ENCODE assay signal across 36 mouse cellular contexts in the genomic region with DNA sequence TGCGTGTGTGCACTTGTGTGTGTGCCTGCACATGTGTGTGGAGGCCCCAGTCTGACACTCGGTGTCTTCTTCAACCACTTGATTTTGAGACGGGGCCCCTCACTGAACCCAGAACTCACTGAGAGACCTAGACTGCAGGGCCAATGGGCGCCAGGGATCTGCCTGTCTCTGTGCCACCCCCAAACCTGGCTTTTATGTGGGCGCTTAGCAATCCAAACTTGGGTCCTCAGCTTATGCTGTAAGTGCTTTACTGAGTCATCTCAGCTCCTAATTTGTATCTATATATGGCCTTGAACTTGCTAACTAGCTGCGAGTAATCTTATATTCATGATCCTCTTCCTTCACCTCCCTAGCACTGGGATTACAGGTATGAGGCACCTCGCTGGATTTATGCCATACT. TPM values are rescaled to one million over a fixed set of nuclear protein-coding genes. Genes with fewer than 3 reads are reported as not detected.
DNase-seq lines count a peak whose midpoint lies in the region; ATAC-seq and TF ChIP-seq lines count a peak whose summit lies in the region.
"Had no signal": no experiment of that assay in that cellular context is flagged by ENCODE, and none has a peak within 500 bp of the region (broad histone marks: within the 10 kb centered on the region; RNA-seq: fewer than 3 reads in every experiment).

No protein-coding gene starts in this region.

- no peak overlapping the region for H3K4me3 ChIP-seq in left cerebral cortex, adult 2 months
- H3K4me3 ChIP-seq in MEL (ENCODE audit: control insufficient read depth in 1 of 2, insufficient read depth in 1 of 2, low read depth in 2 of 2, low read length in 2 of 2), result no peak overlapping the region
- H3K4me3 ChIP-seq: forebrain, embryonic 13.5 days; heart, embryonic 10.5 days; hindbrain, embryonic 12.5 days; intestine, embryonic 15.5 days; limb, embryonic 13.5 days; lung, embryonic 15.5 days; midbrain, embryonic 10.5 days; midbrain, embryonic 15.5 days; neural tube, embryonic 15.5 days had no signal

- H3K9me3 ChIP-seq in MEL (replicated peaks; ENCODE audit: insufficient read depth, low read length), result no peaks in the 10 kb centered on the region
- H3K9me3 ChIP-seq: forebrain, embryonic 13.5 days; G1E; heart, embryonic 10.5 days; hindbrain, embryonic 12.5 days; intestine, embryonic 15.5 days; limb, embryonic 13.5 days; lung, embryonic 15.5 days; midbrain, embryonic 10.5 days; midbrain, embryonic 15.5 days; neural tube, embryonic 15.5 days had no signal

- ATAC-seq in frontal cortex, adult (ENCODE audit: low TSS enrichment), result peak; percentile 82
- ATAC-seq: forebrain, embryonic 13.5 days; hindbrain, postnatal 0 days; intestine, embryonic 15.5 days; midbrain, embryonic 15.5 days; Patski had no signal

- TF ChIP-seq POLR2A in MEL (IDR thresholded peaks at IDR 0.05; ENCODE audit: control insufficient read depth in 1 of 2, insufficient read depth in 1 of 2, low read depth in 1 of 2, low read length in 2 of 2, poor library complexity in 1 of 2), result no peak

- H3K27ac ChIP-seq in left cerebral cortex, adult 2 months, result peak overlapping the region; percentile 70
- H3K27ac ChIP-seq in MEL (ENCODE audit: control insufficient read depth, low read depth, low read length), result no peak overlapping the region
- H3K27ac ChIP-seq: forebrain, embryonic 13.5 days; heart, embryonic 10.5 days; hindbrain, embryonic 12.5 days; hindbrain, postnatal 0 days; intestine, embryonic 15.5 days; limb, embryonic 13.5 days; lung, embryonic 15.5 days; midbrain, embryonic 10.5 days; midbrain, embryonic 15.5 days; neural tube, embryonic 15.5 days had no signal

- no peak overlapping the region for H3K9ac ChIP-seq in MEL (ENCODE audit: control insufficient read depth, low read depth, low read length, poor library complexity, severe bottlenecking)
- H3K9ac ChIP-seq: forebrain, embryonic 13.5 days; hindbrain, embryonic 12.5 days; intestine, embryonic 15.5 days; limb, embryonic 13.5 days; lung, embryonic 15.5 days; midbrain, embryonic 15.5 days; neural tube, embryonic 15.5 days had no signal

- no peak for TF ChIP-seq EP300 in MEL (IDR thresholded peaks at IDR 0.05; ENCODE audit: low read depth in 1 of 2, low read length in 2 of 2)

- intact Hi-C loops in left cerebral cortex, adult 2 months (cut with DNase I), result no loop called here
- intact Hi-C loops in left cerebral cortex, postnatal 36 days (cut with DNase I), result loop anchor here (2.0 kb wide), 1 partner anchor 34 kb away; no protein-coding TSS in a partner anchor

- H3K79me2 ChIP-seq in MEL (ENCODE audit: control insufficient read depth, insufficient read depth, low read length, poor library complexity), result no peaks in the 10 kb centered on the region

- no peak for DNase-seq in frontal cortex, postnatal 14 days (ENCODE audit: low spot score in 2 of 2)
- peak; percentile 51 to 63 for DNase-seq in left cerebral cortex, adult 2 months (ENCODE audit: extremely low spot score in 1 of 2, low spot score in 2 of 2)
- no peak for DNase-seq in left cerebral cortex, adult 11 months (ENCODE audit: low spot score)
- DNase-seq in MEL (ENCODE audit: low read depth, low spot score), result peak; percentile 36
- peak; percentile 55 to 63 for DNase-seq in left cerebral cortex, postnatal 36 days (ENCODE audit: low spot score in 2 of 2)
- DNase-seq in ovary, postnatal 14 days (ENCODE audit: low spot score), result no peak
- no peak for DNase-seq in thymus, adult 18-20 months
- DNase-seq: adrenal gland, postnatal 14 days; cerebellum, adult 18-20 months; cerebellum, postnatal 25 days; gastrocnemius, postnatal 14 days; heart, postnatal 36 days; kidney, adult 8-10 months; kidney, postnatal 10 days had no signal

- no peaks in the 10 kb centered on the region for H3K27me3 ChIP-seq in MEL (ENCODE audit: control insufficient read depth in 1 of 2, insufficient read depth in 2 of 2, low read length in 2 of 2)
- H3K27me3 ChIP-seq: forebrain, embryonic 13.5 days; intestine, embryonic 15.5 days; limb, embryonic 13.5 days; midbrain, embryonic 15.5 days; neural tube, embryonic 15.5 days had no signal

- peaks cover 0 to 27% of the 10 kb centered on the region in 2 experiments; a peak in 2 of 4 replicates for H3K36me3 ChIP-seq in MEL (ENCODE audit: control insufficient read depth in 1 of 2, insufficient read depth in 2 of 2, low read length in 2 of 2)
- H3K36me3 ChIP-seq: G1E; heart, embryonic 10.5 days; intestine, embryonic 15.5 days; limb, embryonic 13.5 days; lung, embryonic 15.5 days; midbrain, embryonic 10.5 days; midbrain, embryonic 15.5 days; neural tube, embryonic 15.5 days had no signal

- no peak for TF ChIP-seq CTCF in left cerebral cortex, adult 2 months (IDR thresholded peaks at IDR 0.05)
- TF ChIP-seq CTCF in MEL (IDR thresholded peaks at IDR 0.05 in 2 of 3, conservative IDR thresholded peaks at IDR 0.05 in 1 of 3; ENCODE audit: control insufficient read depth in 1 of 3, insufficient read depth in 1 of 3, low read depth in 2 of 3, low read length in 3 of 3, poor library complexity in 1 of 3, severe bottlenecking in 1 of 3), result no peak

- peaks cover 11 to 25% of the 10 kb centered on the region in 2 experiments for H3K4me1 ChIP-seq in MEL (ENCODE audit: control insufficient read depth in 1 of 2, insufficient read depth in 2 of 2, low read length in 2 of 2)
- H3K4me1 ChIP-seq: forebrain, embryonic 13.5 days; intestine, embryonic 15.5 days; limb, embryonic 13.5 days; lung, embryonic 15.5 days; midbrain, embryonic 10.5 days; midbrain, embryonic 15.5 days; neural tube, embryonic 15.5 days had no signal

- TF ChIP-seq RAD21 in MEL (IDR thresholded peaks at IDR 0.05; ENCODE audit: low read depth, low read length), result no peak

TF ChIP-seq in MEL, 35 proteins besides CTCF, POLR2A, EP300 and RAD21:
- TF ChIP-seq BHLHE40 (IDR thresholded peaks at IDR 0.05; ENCODE audit: borderline replicate concordance, low read depth, low read length), result no peak
- no peak for TF ChIP-seq CHD1 (IDR thresholded peaks at IDR 0.05; ENCODE audit: low read depth, low read length)
- TF ChIP-seq MEF2A (IDR thresholded peaks at IDR 0.05; ENCODE audit: extremely low read depth, insufficient replicate concordance, low read depth, low read length, poor library complexity, severe bottlenecking), result no peak
- TF ChIP-seq ZMIZ1 (IDR thresholded peaks at IDR 0.05; ENCODE audit: low read depth, low read length), result no peak
- TF ChIP-seq ETS1 (IDR thresholded peaks at IDR 0.05; ENCODE audit: low read depth, low read length), result no peak
- TF ChIP-seq HCFC1 (IDR thresholded peaks at IDR 0.05; ENCODE audit: low read depth, low read length), result no peak
- TF ChIP-seq RCOR1 (IDR thresholded peaks at IDR 0.05; ENCODE audit: low read depth, low read length), result no peak
- TF ChIP-seq TCF12 (IDR thresholded peaks at IDR 0.05; ENCODE audit: low read depth, low read length), result no peak
TF ChIP-seq in MEL: peak in this region for 0.

RNA-seq across cellular contexts. Expression of a gene that starts 5.6 kb away (rescaled TPM):
- 100 to 1,000 TPM; 206 to 220 TPM for total RNA-seq in left cerebral cortex, adult 2 months (2021)
- total RNA-seq in MEL (2012; rRNA removed), result 18.4 and 18.7 TPM in 2 replicates
- polyA plus RNA-seq in MEL (2012; ENCODE audit: insufficient read depth in 1 of 2, insufficient read length in 2 of 2, low read depth in 1 of 2, low replicate concordance in 2 of 2, missing spikeins in 1 of 2), result 10 to 100 TPM; 29.8 to 35.5 TPM
- 100 to 1,000 TPM; 201 to 252 TPM for total RNA-seq in left cerebral cortex, postnatal 36 days (2021)

RNA-seq across cellular contexts. Expression of a gene that starts 8.3 kb away (rescaled TPM):
- total RNA-seq in left cerebral cortex, adult 2 months (2021), result not detected
- not detected in 2 replicates for total RNA-seq in MEL (2012; rRNA removed)
- not detected for polyA plus RNA-seq in MEL (2012; ENCODE audit: insufficient read depth in 1 of 2, insufficient read length in 2 of 2, low read depth in 1 of 2, low replicate concordance in 2 of 2, missing spikeins in 1 of 2)
- total RNA-seq in left cerebral cortex, postnatal 36 days (2021), result not detected
- total RNA-seq: adrenal gland, postnatal 14 days; G1E; gastrocnemius, postnatal 14 days; granulocyte monocyte progenitor cell, adult 5-6 weeks; heart, postnatal 36 days; hindbrain, postnatal 0 days; left cerebral cortex, postnatal 14 days; megakaryocyte progenitor cell, adult 5-6 weeks had no signal
- polyA plus RNA-seq: brain, embryonic 14.5 days; embryonic facial prominence, embryonic 11.5 days; forebrain, embryonic 13.5 days; G1E; heart, embryonic 10.5 days; heart, embryonic 16.5 days; hindbrain, embryonic 12.5 days; hindbrain, postnatal 0 days; intestine, embryonic 15.5 days; large intestine, adult 2 months; limb, embryonic 13.5 days; liver, embryonic 11.5 days; liver, embryonic 16.5 days; lung, embryonic 15.5 days; midbrain, embryonic 10.5 days; midbrain, embryonic 15.5 days; neural tube, embryonic 15.5 days; Patski had no signal

RNA-seq across cellular contexts. Expression of a gene that starts 25.6 kb away (rescaled TPM):
- total RNA-seq in left cerebral cortex, adult 2 months (2021), result not detected
- total RNA-seq in MEL (2012; rRNA removed), result not detected in 2 replicates
- not detected for polyA plus RNA-seq in MEL (2012; ENCODE audit: insufficient read depth in 1 of 2, insufficient read length in 2 of 2, low read depth in 1 of 2, low replicate concordance in 2 of 2, missing spikeins in 1 of 2)
- total RNA-seq in left cerebral cortex, postnatal 36 days (2021), result under 1 TPM in 1 of 2 experiments, not detected in 1; 0.15 TPM
- total RNA-seq: adrenal gland, postnatal 14 days; G1E; gastrocnemius, postnatal 14 days; granulocyte monocyte progenitor cell, adult 5-6 weeks; hindbrain, postnatal 0 days; left cerebral cortex, postnatal 14 days; megakaryocyte progenitor cell, adult 5-6 weeks had no signal
- polyA plus RNA-seq: embryonic facial prominence, embryonic 11.5 days; forebrain, embryonic 13.5 days; G1E; large intestine, adult 2 months; liver, embryonic 11.5 days; liver, embryonic 16.5 days; midbrain, embryonic 15.5 days; Patski had no signal

RNA-seq across cellular contexts. Expression of a gene that starts 35.9 kb away (rescaled TPM):
- total RNA-seq in left cerebral cortex, adult 2 months (2021), result 10 to 100 TPM; 94.6 to 98.8 TPM
- total RNA-seq in MEL (2012; rRNA removed), result 4.6 and 5.5 TPM in 2 replicates
- polyA plus RNA-seq in MEL (2012; ENCODE audit: insufficient read depth in 1 of 2, insufficient read length in 2 of 2, low read depth in 1 of 2, low replicate concordance in 2 of 2, missing spikeins in 1 of 2), result 1 to 10 TPM in 1 of 2 experiments, not detected in 1; 7.1 TPM
- total RNA-seq in left cerebral cortex, postnatal 36 days (2021), result 10 to 100 TPM; 69.0 to 85.2 TPM
- total RNA-seq: granulocyte monocyte progenitor cell, adult 5-6 weeks; megakaryocyte progenitor cell, adult 5-6 weeks had no signal
- polyA plus RNA-seq: G1E had no signal

RNA-seq across cellular contexts. Expression of a gene that starts 48.9 kb away (rescaled TPM):
- not detected for total RNA-seq in left cerebral cortex, adult 2 months (2021)
- 0.08 TPM in 1 of 2 replicates, not detected in the other for total RNA-seq in MEL (2012; rRNA removed)
- polyA plus RNA-seq in MEL (2012; ENCODE audit: insufficient read depth in 1 of 2, insufficient read length in 2 of 2, low read depth in 1 of 2, low replicate concordance in 2 of 2, missing spikeins in 1 of 2), result under 1 TPM in 1 of 2 experiments, not detected in 1; 0.26 TPM
- total RNA-seq in left cerebral cortex, postnatal 36 days (2021), result under 1 TPM in 1 of 2 experiments, not detected in 1; 0.32 TPM
- total RNA-seq: G1E; left cerebral cortex, postnatal 14 days had no signal
- polyA plus RNA-seq: G1E, Patski had no signal

Comparison
In these comparisons a context has a peak if more than half of its experiments do, and no peak if none do; other contexts are left out.
1. DNase-seq: peak in left cerebral cortex, adult 2 months (2 of 2), MEL (single experiment) and left cerebral cortex, postnatal 36 days (2 of 2); none in frontal cortex, postnatal 14 days (0 of 2), left cerebral cortex, adult 11 months (single experiment), ovary, postnatal 14 days (single experiment) and thymus, adult 18-20 months (0 of 2).
2. RNA of a gene that starts 5.6 kb away (total RNA-seq): 201 to 252 TPM in left cerebral cortex, postnatal 36 days and 206 to 220 TPM in left cerebral cortex, adult 2 months; 18.4 to 18.7 TPM in MEL; every median in the first group is over 10 times any median in the second.